Mouse (Mus musculus): ENCODE results near the gene Tnfsfm13. TPM values are rescaled to one million over a fixed set of nuclear protein-coding genes. Genes with fewer than 3 reads are reported as not detected.
"Not testable (repeated sequence)": the region's sequence is repeated elsewhere in the genome, so short reads cannot be mapped to it uniquely, and the experiment has no call there.

Gene Tnfsfm13
- polyA plus RNA-seq, 1 experiment: not detected

- peaks cover 6% of the 10 kb centered on the region for H3K4me1 ChIP-seq (ENCODE audit: control insufficient read depth, insufficient read depth, low read length)
- WGBS: 93% methylated on average over 4 of the region's 4 CpGs
- no peak overlapping the region for H3K27ac ChIP-seq (ENCODE audit: insufficient read depth, low read depth, low read length)
- no peak for TF ChIP-seq POLR2A (IDR thresholded peaks at IDR 0.05; ENCODE audit: insufficient read depth, low read depth, low read length)
- TF ChIP-seq CTCF (IDR thresholded peaks at IDR 0.05; ENCODE audit: insufficient read depth, low read depth, low read length): no peak
- H3K4me3 ChIP-seq (ENCODE audit: insufficient read depth, low read depth, low read length): no peak overlapping the region
Observed at GRCm38 (mm10) chr11:69707873-69708381, 12.0 kb upstream of the Tnfsfm13 start.

- no peak overlapping the region for H3K4me3 ChIP-seq (ENCODE audit: insufficient read depth, low read depth, low read length)
- WGBS: 88% methylated on average over 4 of the region's 4 CpGs
- no peak for TF ChIP-seq CTCF (IDR thresholded peaks at IDR 0.05; ENCODE audit: insufficient read depth, low read depth, low read length)
- TF ChIP-seq POLR2A (IDR thresholded peaks at IDR 0.05; ENCODE audit: insufficient read depth, low read depth, low read length): no peak
- peaks cover 6% of the 10 kb centered on the region for H3K4me1 ChIP-seq (ENCODE audit: control insufficient read depth, insufficient read depth, low read length)
- H3K27ac ChIP-seq (ENCODE audit: insufficient read depth, low read depth, low read length): no peak overlapping the region
Observed at GRCm38 (mm10) chr11:69707480-69707847, 11.6 kb upstream of the Tnfsfm13 start.

- TF ChIP-seq POLR2A (IDR thresholded peaks at IDR 0.05; ENCODE audit: insufficient read depth, low read depth, low read length): no peak
- no peak for TF ChIP-seq CTCF (IDR thresholded peaks at IDR 0.05; ENCODE audit: insufficient read depth, low read depth, low read length)
- WGBS: 45% methylated on average over 6 of the region's 6 CpGs
- Histone ChIP-seq H3K4me3 (ENCODE audit: insufficient read depth, low read depth, low read length) (no peak overlapping the region), H3K4me1 (ENCODE audit: control insufficient read depth, insufficient read depth, low read length) (peaks cover 6% of the 10 kb centered on the region), H3K27ac (ENCODE audit: insufficient read depth, low read depth, low read length) (no peak overlapping the region)
Observed at GRCm38 (mm10) chr11:69706775-69707479, 11.0 kb upstream of the Tnfsfm13 start.

- Histone ChIP-seq H3K4me1 (ENCODE audit: control insufficient read depth, insufficient read depth, low read length) (peaks cover 6% of the 10 kb centered on the region), H3K27ac (ENCODE audit: insufficient read depth, low read depth, low read length) (no peak overlapping the region), H3K4me3 (ENCODE audit: insufficient read depth, low read depth, low read length) (no peak overlapping the region)
- 49% methylated on average over 2 of the region's 2 CpGs for WGBS
- TF ChIP-seq CTCF (IDR thresholded peaks at IDR 0.05; ENCODE audit: insufficient read depth, low read depth, low read length) (no peak), POLR2A (IDR thresholded peaks at IDR 0.05; ENCODE audit: insufficient read depth, low read depth, low read length) (no peak)
Observed at GRCm38 (mm10) chr11:69704613-69705010, 8.7 kb upstream of the Tnfsfm13 start.

- Histone ChIP-seq H3K27ac (ENCODE audit: insufficient read depth, low read depth, low read length) (no peak overlapping the region), H3K4me1 (ENCODE audit: control insufficient read depth, insufficient read depth, low read length) (peaks cover 6% of the 10 kb centered on the region), H3K4me3 (ENCODE audit: insufficient read depth, low read depth, low read length) (no peak overlapping the region)
- TF ChIP-seq CTCF (IDR thresholded peaks at IDR 0.05; ENCODE audit: insufficient read depth, low read depth, low read length) (no peak), POLR2A (IDR thresholded peaks at IDR 0.05; ENCODE audit: insufficient read depth, low read depth, low read length) (no peak)
- 71% methylated on average over 8 of the region's 8 CpGs for WGBS
Observed at GRCm38 (mm10) chr11:69703814-69704612, 8.1 kb upstream of the Tnfsfm13 start.

GRCm38 (mm10) chr11:69703381-69703780, 7.5 kb upstream of the Tnfsfm13 start:
- not testable (repeated sequence) for H3K4me1 ChIP-seq (ENCODE audit: control insufficient read depth, insufficient read depth, low read length); H3K4me3 ChIP-seq (ENCODE audit: insufficient read depth, low read depth, low read length); H3K27ac ChIP-seq (ENCODE audit: insufficient read depth, low read depth, low read length)
- WGBS: 86% methylated on average over 3 of the region's 3 CpGs

- 96% methylated on average over 10 of the region's 10 CpGs for WGBS
- H3K27ac ChIP-seq (ENCODE audit: insufficient read depth, low read depth, low read length); H3K4me3 ChIP-seq (ENCODE audit: insufficient read depth, low read depth, low read length); H3K4me1 ChIP-seq (ENCODE audit: control insufficient read depth, insufficient read depth, low read length): not testable (repeated sequence)
Observed at GRCm38 (mm10) chr11:69702886-69703285, 7.0 kb upstream of the Tnfsfm13 start.

GRCm38 (mm10) chr11:69699595-69699994, 3.7 kb upstream of the Tnfsfm13 start:
- 92% methylated on average over 1 of the region's 1 CpGs for WGBS
- no peak for TF ChIP-seq CTCF (IDR thresholded peaks at IDR 0.05; ENCODE audit: insufficient read depth, low read depth, low read length)
- no peak for TF ChIP-seq POLR2A (IDR thresholded peaks at IDR 0.05; ENCODE audit: insufficient read depth, low read depth, low read length)
- Histone ChIP-seq H3K27ac (ENCODE audit: insufficient read depth, low read depth, low read length) (no peak overlapping the region), H3K4me1 (ENCODE audit: control insufficient read depth, insufficient read depth, low read length) (peaks cover 12% of the 10 kb centered on the region), H3K4me3 (ENCODE audit: insufficient read depth, low read depth, low read length) (no peak overlapping the region)

- 72% methylated on average over 5 of the region's 5 CpGs for WGBS
- Histone ChIP-seq H3K4me1 (ENCODE audit: control insufficient read depth, insufficient read depth, low read length) (peaks cover 12% of the 10 kb centered on the region), H3K27ac (ENCODE audit: insufficient read depth, low read depth, low read length) (no peak overlapping the region), H3K4me3 (ENCODE audit: insufficient read depth, low read depth, low read length) (no peak overlapping the region)
- TF ChIP-seq POLR2A (IDR thresholded peaks at IDR 0.05; ENCODE audit: insufficient read depth, low read depth, low read length) (no peak), CTCF (IDR thresholded peaks at IDR 0.05; ENCODE audit: insufficient read depth, low read depth, low read length) (no peak)
Observed at GRCm38 (mm10) chr11:69698574-69698973, 2.7 kb upstream of the Tnfsfm13 start.
